Mouse (Mus musculus): Measurements from ENCODE around the gene Irgc1.

Irgc1 gene

DNA sequence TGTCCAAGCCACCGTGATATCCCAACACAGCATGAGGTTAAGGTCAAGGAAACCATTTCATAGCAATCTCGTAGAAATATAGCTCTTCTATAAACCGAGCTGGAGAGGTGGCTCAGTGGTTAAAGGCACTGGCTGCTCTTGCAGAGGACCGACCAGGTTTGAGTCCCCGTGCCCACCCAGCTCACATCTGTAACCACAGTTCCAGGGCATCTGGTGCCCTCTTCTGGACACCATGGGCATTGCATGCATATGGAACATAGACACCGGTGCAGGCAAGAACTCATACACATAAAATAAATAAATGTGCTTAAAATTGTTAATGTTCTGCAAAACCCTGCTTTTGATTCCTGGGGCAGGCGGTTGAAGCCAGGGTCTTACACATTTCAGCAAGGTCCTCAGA, 20.8 kb upstream of the Irgc1 start:
- DNase-seq (ENCODE audit: low read depth in 2 of 2, low spot score in 2 of 2), result peak; percentile 53 to 63

DNA sequence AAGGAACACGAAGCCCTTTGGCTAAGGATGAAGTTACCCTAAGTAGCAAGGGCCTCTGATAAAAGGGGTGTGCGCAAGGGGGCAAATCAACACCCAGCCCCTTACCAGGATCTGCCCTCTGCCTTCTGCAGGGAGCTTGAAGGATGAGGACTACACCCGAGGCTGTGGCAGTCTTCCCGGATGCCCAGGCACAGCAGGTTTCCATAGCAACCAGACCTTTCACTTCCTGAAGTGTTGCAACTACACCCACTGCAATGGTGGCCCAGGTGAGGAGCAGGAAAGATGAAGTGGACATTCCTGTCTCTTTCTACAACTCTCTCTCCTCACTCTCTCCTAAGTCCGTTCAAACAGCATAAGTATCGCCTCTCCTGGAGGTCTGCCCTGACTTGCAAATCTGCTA, 20.3 kb upstream of the Irgc1 start:
- no peak for DNase-seq (ENCODE audit: low read depth in 2 of 2, low spot score in 2 of 2)

DNA sequence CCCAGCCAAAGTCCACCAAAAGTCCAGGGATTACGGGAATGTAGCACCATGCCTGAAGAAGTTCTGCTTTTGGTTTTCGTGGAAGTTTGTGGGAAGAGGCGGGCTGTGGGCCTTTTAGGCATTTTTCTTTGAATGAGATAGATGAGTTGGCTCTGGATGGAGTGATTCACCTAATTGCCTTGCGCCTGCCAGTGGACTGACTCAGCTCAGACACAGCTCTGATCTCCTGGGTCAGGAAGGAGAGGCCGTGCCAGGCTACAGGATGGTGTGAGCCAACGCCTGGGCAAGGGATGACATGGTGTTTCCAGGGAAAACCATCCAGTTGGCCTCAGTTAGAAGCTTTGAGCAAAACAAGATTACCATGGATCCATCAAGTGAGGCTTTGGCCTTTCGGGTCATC, 18.3 kb upstream of the Irgc1 start:
- no peak for DNase-seq (ENCODE audit: low read depth in 2 of 2, low spot score in 2 of 2)

DNA sequence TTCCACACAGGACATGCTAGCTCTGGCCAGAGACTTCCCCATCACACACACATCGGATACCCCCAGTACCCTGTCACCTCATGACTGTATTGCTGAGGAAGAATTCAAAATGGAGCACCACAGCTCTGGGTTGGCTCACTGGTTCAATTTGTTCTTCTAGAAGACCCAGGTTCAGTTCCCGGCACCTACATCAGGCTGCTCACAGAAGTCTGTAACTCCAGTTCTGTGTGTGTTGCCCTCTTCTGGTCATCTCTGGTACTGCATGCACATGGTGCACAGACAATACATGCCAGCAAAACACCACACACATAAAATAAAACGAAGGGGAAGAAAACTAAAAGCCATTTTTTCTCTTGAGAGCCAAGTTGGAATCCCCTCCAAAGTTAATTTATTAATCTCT, 17.0 kb upstream of the Irgc1 start:
- peak; percentile 62 to 71 for DNase-seq (ENCODE audit: low read depth in 2 of 2, low spot score in 2 of 2)

DNA sequence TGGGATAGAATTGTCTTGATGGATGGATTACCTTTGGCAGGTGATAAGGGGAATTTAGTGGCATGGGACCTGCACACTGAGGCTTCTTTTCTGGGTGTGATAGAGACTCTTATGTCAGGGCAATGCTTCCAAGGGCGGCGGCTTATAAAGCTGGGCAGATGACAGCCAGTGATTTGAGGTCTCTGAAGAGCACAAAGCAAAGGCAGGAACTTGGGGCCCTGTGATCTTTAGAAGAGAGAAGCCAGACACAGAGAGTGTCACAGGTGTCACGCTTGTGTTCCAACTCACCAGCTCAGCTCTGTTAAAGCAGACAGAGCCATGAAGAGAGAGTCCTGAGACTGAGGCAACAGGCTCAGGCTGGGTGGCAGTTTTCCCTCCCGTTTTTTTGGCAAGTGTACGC, 15.8 kb upstream of the Irgc1 start:
- peak in 1 of 2 experiments; percentile 56 for DNase-seq (ENCODE audit: low read depth in 2 of 2, low spot score in 2 of 2)

DNA sequence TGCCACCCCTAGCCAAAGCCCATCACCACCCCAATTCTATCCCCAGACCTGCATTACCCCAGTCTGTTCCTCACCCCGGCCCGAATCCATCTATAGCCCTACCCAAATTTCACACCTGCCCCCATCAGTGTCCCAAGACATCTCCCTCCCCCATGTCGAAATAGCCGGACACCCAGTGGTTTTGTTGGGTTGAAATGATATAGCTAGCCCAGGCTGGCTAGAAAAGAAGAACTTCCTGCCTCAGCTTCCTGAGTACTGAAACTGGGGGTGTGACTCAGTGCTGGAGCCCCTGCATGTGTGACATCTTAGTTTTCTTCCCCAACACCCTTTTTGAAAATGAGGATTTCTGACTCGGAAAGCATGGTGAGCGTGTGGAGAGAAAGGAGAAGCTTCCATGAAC, 14.7 kb upstream of the Irgc1 start:
- DNase-seq (ENCODE audit: low read depth in 2 of 2, low spot score in 2 of 2), result no peak

DNA sequence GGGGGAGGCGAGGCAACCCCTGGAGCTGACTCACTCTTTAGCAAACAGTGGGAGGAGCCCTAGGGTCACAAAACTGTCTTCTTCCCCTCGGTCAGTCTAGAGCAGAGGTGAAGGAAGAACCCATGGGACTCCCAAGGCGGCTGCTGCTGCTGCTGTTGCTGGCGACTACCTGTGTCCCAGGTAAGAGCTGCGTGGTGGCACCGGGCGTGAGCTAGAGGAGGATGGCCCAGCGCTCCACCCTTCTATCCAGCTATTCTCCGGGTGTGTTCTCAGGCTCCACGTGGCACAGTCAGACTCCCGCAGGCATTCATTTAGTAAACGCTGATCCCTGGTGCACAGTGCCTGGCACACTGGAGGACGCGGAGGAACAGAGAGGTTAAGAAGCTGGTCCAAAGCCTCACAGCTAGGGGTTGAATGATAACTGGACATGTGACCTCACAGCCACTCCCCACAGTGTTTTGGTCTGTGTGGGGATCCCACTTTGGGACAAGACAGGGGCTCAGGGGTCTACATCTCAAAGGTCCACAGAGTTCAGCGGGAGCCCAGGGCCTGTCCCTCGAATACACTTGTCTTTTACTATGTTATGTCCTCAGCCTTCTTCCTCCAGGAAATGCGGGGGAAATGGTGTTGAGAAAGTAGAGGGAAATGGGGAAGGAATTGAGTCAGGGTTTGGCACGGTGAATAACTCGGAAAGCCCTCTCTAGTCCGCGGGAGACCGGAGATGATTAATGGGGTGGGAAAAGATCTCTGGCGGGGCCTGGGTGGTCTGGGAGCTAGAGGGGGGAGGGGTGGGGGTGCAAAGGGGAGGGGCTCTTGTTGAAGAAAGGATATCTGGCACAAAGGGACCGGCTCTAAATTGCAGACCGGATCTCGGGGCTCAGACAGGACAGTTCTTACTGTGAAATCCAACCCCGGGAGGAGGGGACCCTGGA, 10.6 kb upstream of the Irgc1 start, which contains the start of gene Plaur:
Gene Plaur, plus strand, starts transcription at position 97 of the 932 bp plus-strand sequence.
- peak; percentile 46 to 60 for DNase-seq (ENCODE audit: low read depth in 2 of 2, low spot score in 2 of 2)

DNA sequence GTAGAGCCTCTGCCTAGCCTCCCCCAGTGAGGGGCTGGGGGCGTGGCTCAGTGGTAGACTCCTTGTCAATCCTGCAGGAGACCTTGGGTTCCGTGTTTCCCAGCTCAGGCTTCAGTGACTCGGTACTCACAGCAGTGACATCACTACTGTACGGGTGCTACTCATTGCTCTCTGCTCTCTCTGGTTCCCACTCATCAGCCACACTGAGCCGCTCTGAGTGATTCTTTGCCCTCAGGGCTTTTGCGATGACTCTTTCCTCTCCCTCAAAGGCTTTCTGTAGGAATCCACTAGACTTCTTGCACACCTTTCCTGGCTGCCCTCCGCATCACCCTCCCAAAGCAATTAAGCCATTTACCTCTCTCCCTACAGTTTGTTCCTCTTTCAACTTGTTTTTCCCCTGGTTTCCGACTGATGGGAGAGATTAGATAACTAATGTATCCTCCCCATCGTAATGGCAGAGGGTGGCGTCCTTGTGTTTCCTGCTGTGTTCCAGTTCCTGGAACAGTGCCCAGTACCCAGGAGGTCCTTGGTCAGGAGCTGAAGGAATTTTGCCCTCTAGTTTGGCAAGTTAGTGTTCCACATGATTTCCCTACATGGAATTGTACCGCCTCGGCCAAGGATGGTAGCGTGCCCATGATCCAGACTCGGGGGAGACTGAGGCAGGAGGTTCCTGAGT, 9.4 kb upstream of the Irgc1 start:
- DNase-seq (ENCODE audit: low read depth in 2 of 2, low spot score in 2 of 2), result no peak

DNA sequence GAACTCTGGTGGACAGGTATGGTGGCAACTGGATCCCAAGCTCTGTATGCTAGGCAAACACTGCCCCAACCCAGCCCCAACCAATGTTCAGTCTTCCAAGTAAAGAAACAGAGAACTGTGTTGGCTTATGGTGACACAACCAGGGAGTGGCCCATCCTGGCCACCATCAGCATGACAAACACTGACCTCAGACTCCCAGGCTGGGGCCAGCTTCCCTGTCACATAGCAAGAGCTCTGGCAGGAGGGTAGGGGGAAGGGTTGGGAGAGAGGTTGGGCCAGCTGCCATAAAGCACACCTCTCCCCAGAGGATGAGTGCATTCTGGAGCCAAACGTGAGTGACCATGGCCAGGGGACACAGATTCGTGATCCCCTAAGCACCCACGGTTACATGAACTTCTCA, 7.7 kb upstream of the Irgc1 start:
- no peak for DNase-seq (ENCODE audit: low read depth in 2 of 2, low spot score in 2 of 2)

DNA sequence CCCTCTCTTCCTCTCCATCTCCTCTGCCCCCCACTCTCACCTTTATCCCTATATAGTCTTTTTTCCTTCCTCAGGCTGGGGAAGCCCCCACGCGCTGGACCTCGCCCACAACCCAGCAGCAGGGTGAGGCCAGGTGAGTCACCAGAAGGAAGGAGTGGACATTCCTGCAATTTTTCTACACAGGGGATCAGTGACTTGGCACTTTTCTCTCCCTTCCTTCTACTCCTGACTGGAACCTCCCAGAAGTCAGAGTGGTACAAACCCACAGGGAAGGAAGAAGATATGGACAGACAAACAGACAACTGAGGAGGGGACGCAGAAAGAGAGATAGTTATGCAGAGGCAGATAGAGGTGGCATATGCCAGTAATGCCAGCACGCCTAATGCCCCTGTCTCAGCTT, 7.3 kb upstream of the Irgc1 start:
- no peak for DNase-seq (ENCODE audit: low read depth in 2 of 2, low spot score in 2 of 2)

DNA sequence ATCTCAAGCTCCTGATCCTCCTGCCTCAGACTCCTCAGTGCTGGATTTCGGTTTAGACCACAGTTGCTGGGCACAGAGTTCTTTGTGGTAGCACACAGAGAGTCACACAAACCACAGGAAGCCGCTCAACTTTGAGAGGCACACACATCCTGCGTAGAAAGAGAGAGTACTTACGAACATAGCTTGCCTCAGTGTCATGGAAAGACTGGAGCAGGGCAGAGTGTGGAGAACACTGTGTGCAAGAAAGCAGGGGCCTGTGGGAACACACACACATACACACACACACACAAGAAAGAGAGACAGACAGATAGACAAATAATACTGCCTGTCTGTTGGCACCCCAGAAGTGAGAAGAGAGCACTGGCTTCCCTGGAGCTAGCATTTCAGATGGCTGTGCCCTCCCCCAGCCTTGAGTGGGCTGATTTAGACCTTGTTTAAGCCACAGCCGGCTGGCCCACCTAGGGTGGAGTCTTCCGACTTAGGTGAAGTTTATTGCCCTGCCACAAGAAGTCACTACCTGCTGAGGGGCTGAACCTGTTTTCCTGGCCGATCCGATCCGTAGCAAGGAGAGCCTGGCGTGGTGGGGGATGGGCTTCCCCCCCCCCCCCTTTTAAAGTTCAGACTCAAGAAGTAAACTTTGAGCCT, 5.8 kb upstream of the Irgc1 start:
- DNase-seq (ENCODE audit: low read depth in 2 of 2, low spot score in 2 of 2), result peak; percentile 90 to 91

DNA sequence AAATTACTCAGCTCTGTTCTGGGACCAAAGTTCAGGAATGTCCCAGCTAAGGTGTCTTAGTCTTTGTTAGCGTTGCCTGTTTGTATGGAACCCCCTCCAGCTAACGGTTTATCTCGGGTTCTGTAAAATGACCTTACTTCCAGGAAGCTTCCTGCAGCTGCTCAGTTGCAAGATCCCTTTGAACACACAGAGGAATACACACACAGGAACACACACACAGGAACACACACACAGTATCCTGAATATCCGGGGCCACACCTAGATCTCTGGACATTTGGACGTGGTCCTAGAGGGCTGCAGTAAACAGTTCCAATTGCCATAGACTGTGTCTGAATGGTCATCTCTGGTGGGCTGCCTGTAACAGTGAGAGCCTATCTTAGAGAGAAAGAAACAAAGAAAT, 3.6 kb upstream of the Irgc1 start:
- no peak for DNase-seq (ENCODE audit: low read depth in 2 of 2, low spot score in 2 of 2)

DNA sequence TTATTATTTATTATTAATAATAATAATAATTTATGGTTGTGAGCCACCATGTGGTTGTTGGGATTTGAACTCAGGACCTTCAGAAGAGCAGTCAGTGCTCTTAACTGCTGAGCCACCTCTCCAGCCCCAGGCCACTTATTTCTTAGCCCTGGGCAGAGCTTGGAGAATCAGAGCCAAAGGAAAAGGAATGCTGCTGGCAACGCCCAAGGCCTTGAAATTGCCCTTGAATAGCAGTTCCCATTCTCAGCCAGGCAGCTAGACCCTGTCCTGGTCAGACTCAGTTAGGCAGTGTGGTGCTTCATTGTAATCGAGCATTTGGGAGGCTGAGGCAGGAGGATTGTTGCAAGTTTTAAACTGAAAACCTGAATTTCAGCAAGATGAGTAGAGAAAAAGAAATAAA, 2.1 kb upstream of the Irgc1 start:
- DNase-seq (ENCODE audit: low read depth in 2 of 2, low spot score in 2 of 2), result no peak

DNA sequence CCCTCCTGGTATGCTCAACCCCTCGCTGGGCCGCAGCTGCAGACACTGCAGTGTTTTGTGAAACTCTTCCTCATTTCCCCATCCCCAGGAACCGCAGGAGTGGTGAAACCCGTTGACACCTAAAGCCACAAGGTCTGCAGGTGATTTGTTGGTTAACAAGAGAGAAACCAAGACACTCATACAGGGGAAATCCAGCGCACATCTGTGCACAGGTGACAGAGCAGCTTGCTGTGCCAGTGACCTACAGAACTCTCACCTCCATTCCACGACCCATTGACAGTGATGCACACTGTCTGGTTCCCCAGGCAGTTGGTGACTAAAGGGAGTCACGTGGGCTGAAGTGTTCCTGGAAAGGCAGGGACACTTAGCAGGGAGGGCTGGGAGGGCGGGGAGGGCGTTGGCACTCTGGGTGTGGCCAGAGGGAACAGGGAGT, 1.5 kb downstream of the Irgc1 start:
- DNase-seq (ENCODE audit: low read depth in 2 of 2, low spot score in 2 of 2), result peak in 1 of 2 experiments; percentile 37

DNA sequence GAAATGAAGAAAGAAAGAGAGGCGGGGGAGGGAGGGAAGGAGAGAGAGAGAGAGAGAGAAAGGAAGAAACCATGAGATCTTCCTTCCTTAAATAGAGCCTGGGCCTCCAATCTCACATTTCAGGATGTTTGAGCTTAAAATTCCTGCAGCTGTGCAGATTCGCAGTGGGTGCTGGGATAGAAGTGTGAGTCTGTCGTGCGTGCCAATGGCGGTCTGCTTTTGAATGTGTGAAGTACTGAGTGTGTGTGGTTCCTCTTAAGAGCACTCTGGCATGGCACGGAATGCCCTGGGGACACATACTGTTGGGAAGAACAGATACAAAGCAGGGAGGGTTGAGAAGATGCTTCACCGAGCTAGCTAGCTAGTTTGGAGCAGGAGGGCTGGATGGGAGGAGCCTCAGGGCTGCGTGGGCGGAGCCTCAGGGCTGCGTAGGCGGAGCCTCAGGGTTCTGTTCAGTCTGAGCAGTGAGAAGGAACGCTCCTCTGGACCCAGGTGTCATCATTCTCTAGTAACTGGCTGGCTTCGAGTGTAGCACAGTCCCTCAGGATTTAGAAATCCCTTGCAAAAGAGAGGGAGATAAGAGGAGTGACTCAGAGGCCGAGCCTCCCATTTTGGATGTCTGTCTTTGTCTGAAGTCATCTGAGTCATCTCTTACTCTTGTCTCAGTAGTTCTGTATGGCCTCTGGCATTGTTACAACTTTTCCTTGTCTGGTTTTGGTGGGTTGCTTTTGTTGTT, 3.1 kb downstream of the Irgc1 start:
- no peak for DNase-seq (ENCODE audit: low read depth in 2 of 2, low spot score in 2 of 2)

DNA sequence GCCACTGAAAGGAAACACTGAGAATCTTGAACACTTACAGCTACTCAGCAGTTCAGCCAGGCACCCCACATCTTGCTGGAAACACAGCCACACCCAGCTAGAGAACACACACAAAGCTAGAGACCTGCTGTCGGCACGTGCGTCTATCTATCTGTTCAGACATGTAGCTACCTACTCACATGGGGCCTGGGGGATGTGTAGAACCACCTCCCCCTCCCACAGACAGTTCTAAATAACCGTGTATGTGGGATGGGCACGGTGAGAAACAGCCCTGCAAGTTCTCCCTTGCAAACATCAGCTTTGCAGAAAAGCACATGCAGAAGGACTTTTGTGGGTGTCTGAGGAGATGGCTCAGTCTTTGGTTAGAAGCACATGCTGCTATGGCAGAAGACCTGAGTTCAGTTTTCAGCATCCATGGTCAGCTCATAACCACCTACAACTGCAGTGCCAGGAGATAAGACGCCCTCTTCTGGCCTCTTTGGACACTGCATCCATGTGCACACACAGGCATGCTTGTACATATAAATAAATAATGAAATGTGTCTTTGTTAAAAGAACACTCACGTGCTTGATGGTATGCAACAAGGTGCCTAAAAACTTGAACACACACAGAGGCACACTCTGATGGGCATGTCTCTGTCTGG, 5.3 kb downstream of the Irgc1 start:
- peak in 1 of 2 experiments; percentile 41 for DNase-seq (ENCODE audit: low read depth in 2 of 2, low spot score in 2 of 2)

DNA sequence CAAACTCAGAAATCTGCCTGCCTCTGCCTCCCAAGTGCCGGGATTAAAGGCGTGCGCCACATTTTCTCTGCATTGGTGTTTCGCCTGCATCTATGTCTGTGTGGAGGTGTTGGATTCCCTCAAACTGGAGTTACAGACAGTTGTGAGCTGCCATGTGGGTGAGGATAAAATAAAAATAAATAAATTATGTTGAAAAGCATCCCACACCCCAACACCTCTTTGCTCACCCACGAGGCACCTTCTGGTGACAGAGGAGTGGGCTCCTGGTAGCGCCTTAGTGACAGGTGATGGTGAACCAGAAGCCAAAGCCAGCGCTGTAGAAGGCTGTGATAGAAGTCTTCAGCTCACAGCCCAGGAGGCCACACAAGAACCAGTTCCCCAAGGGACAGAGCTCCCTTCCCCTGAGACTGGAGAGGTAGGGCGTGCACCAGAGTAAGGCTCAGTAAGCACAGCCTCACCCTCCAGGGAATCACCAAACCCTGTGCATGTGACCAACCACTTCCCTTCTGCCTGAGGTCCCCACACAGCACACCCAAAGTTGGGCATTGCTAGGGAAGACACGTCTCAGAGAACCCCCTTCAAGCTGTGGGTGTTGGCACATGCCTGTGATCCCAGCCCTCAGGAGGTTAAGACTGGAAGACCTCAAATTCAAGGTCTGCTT, 6.7 kb downstream of the Irgc1 start:
- DNase-seq (ENCODE audit: low read depth in 2 of 2, low spot score in 2 of 2), result peak; percentile 58 to 63

DNA sequence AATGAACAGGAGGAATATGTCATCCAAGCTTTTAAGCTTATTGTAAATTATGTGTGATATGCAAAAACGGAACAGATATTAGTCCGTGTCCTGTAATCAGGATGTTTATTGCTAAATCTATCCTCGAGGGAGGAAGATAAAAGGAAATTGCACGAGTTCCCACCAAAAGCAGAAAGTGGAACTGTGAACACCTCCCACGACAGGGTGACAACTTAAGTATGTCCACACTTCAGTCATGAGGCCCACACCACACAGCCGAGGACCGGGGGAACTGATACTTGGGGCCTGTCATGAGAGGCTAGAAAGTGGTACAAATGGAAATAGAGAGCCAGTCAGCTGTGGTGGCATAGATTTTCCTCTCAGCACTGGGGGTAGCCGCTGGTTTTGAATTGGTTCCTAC, 9.8 kb downstream of the Irgc1 start:
- no peak for DNase-seq (ENCODE audit: low read depth in 2 of 2, low spot score in 2 of 2)

DNA sequence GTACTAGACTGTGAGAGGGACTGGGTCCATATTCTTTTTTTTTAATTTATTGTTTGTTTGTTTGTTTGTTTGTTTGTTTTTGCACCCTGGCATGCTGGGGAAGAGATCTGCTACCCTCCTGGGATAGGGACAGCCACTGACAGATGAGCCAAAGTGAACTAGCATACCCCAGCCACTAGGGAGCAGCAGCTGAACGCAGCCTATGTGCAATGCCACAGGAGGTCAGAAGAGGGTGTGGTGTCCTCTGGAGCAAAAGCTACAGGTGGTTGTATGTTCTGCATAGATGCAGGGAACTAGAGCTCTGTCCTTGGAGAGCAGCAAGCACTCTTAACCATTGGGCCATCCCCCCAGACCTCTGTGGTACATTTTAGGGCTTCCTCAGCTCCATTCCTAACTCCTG, 10.3 kb downstream of the Irgc1 start:
- DNase-seq (ENCODE audit: low read depth in 2 of 2, low spot score in 2 of 2), result peak; percentile 83 to 90

DNA sequence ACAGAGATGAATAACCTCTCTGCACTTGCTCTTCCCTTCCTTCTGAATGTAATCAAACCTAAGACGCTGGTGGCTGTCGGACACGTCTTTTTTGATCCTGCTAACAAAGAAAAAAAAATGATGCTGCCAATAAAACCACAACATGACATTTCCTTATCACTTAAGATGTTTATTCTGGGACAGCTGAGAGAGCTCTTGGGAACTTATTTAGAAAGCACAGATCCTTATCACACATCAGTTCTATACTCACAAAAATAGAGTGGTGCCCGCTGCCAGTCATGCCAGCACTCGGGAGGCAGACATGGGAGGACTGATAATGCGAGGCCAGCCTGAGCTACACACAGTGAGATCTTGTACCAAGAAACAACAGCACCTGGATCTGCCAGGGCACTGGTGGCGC, 12.2 kb downstream of the Irgc1 start:
- no peak for DNase-seq (ENCODE audit: low read depth in 2 of 2, low spot score in 2 of 2)
